Comparison of ENCODE assay signal across 32 mouse cellular contexts in the genomic region with DNA sequence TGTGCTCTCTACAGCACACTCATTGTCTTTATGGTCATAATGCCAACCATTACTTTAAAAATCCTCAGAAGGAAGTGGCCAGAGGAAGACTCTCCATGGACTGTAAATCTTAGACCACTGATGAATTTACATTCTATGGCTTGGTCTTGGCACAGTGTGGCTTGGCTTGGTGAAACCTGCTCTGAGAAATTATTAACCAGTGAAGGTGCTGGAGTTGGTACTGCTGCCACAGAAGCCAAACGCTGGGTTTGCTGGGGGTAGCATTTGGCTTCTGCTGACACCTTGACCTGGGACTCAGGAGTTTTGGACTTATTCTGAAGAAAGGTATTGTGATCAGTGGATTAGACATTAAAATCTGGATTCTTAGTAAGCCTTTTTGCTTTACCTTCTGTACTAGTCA. TPM values are rescaled to one million over a fixed set of nuclear protein-coding genes. Genes with fewer than 3 reads are reported as not detected.
DNase-seq lines count a peak whose midpoint lies in the region; ATAC-seq and TF ChIP-seq lines count a peak whose summit lies in the region.
"Had no signal": no experiment of that assay in that cellular context is flagged by ENCODE, and none has a peak within 500 bp of the region (broad histone marks: within the 10 kb centered on the region; RNA-seq: fewer than 3 reads in every experiment).

No protein-coding gene starts in this region.

- no peak for TF ChIP-seq EP300 in stomach, postnatal 0 days (optimal IDR thresholded peaks at IDR 0.05)

- H3K4me1 ChIP-seq in kidney, embryonic 15.5 days: no peaks in the 10 kb centered on the region
- H3K4me1 ChIP-seq in stomach, postnatal 0 days (replicated peaks; ENCODE audit: control insufficient read depth, insufficient read depth): no peaks in the 10 kb centered on the region
- H3K4me1 ChIP-seq: embryonic facial prominence, embryonic 10.5 days; embryonic facial prominence, embryonic 13.5 days; forebrain, embryonic 12.5 days; forebrain, embryonic 15.5 days; heart, embryonic 12.5 days; heart, embryonic 15.5 days; hindbrain, embryonic 10.5 days; hindbrain, embryonic 13.5 days had no signal

- no peak overlapping the region for H3K4me2 ChIP-seq in kidney, embryonic 15.5 days
- H3K4me2 ChIP-seq in stomach, postnatal 0 days (replicated peaks; ENCODE audit: low read depth): no peak overlapping the region
- H3K4me2 ChIP-seq: embryonic facial prominence, embryonic 13.5 days; forebrain, embryonic 12.5 days; forebrain, embryonic 15.5 days; heart, embryonic 12.5 days; heart, embryonic 15.5 days; hindbrain, embryonic 13.5 days had no signal

- no peaks in the 10 kb centered on the region for H3K36me3 ChIP-seq in kidney, embryonic 15.5 days
- H3K36me3 ChIP-seq in stomach, postnatal 0 days (ENCODE audit: control insufficient read depth, insufficient read depth, low read length): no peaks in the 10 kb centered on the region
- H3K36me3 ChIP-seq: embryonic facial prominence, embryonic 10.5 days; embryonic facial prominence, embryonic 13.5 days; forebrain, embryonic 12.5 days; forebrain, embryonic 15.5 days; G1E; heart, embryonic 12.5 days; heart, embryonic 15.5 days; hindbrain, embryonic 10.5 days; hindbrain, embryonic 13.5 days had no signal

- H3K27ac ChIP-seq in kidney, embryonic 15.5 days: no peak overlapping the region
- H3K27ac ChIP-seq in stomach, postnatal 0 days (replicated peaks): no peak overlapping the region
- H3K27ac ChIP-seq: embryonic facial prominence, embryonic 10.5 days; embryonic facial prominence, embryonic 13.5 days; forebrain, embryonic 12.5 days; forebrain, embryonic 15.5 days; heart, embryonic 15.5 days; hindbrain, embryonic 10.5 days; hindbrain, embryonic 13.5 days had no signal

- peak; percentile 43 for DNase-seq in kidney, adult 18-20 months
- DNase-seq in kidney, adult 9 months: peak; percentile 65
- DNase-seq in kidney, postnatal 10 days: no peak
- DNase-seq in kidney, postnatal 14 days: peak; percentile 16
- DNase-seq in stomach, postnatal 0 days (ENCODE audit: low spot score): no peak
- no peak for DNase-seq in retina, embryonic 14.5 days (ENCODE audit: low spot score)
- DNase-seq: adrenal gland, adult 2 months; adrenal gland, postnatal 14 days; B cell, adult 2 months; cerebellum, adult 11 months; cerebellum, adult 2 months; cerebellum, postnatal 10 days; cerebellum, postnatal 36 days; embryo, embryonic 11 days; gastrocnemius, postnatal 25 days; heart, adult 18-20 months; heart, postnatal 10 days; heart, postnatal 36 days had no signal

- H3K4me3 ChIP-seq in kidney, embryonic 15.5 days (replicated peaks): no peak overlapping the region
- no peak overlapping the region for H3K4me3 ChIP-seq in stomach, postnatal 0 days (ENCODE audit: low read depth, low read length)
- H3K4me3 ChIP-seq: embryonic facial prominence, embryonic 10.5 days; embryonic facial prominence, embryonic 13.5 days; erythroblast, embryonic 14.5 days; forebrain, embryonic 12.5 days; forebrain, embryonic 15.5 days; heart, embryonic 12.5 days; heart, embryonic 15.5 days; hindbrain, embryonic 10.5 days; hindbrain, embryonic 13.5 days had no signal

- no peaks in the 10 kb centered on the region for H3K27me3 ChIP-seq in kidney, embryonic 15.5 days
- no peaks in the 10 kb centered on the region for H3K27me3 ChIP-seq in stomach, postnatal 0 days (ENCODE audit: control insufficient read depth, insufficient read depth, low read length)
- H3K27me3 ChIP-seq: CH12.LX; embryonic facial prominence, embryonic 13.5 days; forebrain, embryonic 12.5 days; forebrain, embryonic 15.5 days; heart, embryonic 12.5 days; heart, embryonic 15.5 days; hindbrain, embryonic 13.5 days had no signal

- ATAC-seq in kidney, embryonic 15.5 days (replicated peaks; ENCODE audit: low FRiP score): no peak
- ATAC-seq in stomach, postnatal 0 days (ENCODE audit: low FRiP score, low TSS enrichment): no peak
- ATAC-seq: forebrain, embryonic 15.5 days had no signal

- TF ChIP-seq CTCF in stomach, postnatal 0 days (IDR thresholded peaks at IDR 0.05; ENCODE audit: low read depth): no peak

- no peaks in the 10 kb centered on the region for H3K9me3 ChIP-seq in kidney, embryonic 15.5 days (replicated peaks)
- H3K9me3 ChIP-seq in stomach, postnatal 0 days (ENCODE audit: control insufficient read depth, low read length): no peaks in the 10 kb centered on the region
- H3K9me3 ChIP-seq: embryonic facial prominence, embryonic 10.5 days; embryonic facial prominence, embryonic 13.5 days; forebrain, embryonic 12.5 days; forebrain, embryonic 15.5 days; G1E; heart, embryonic 12.5 days; heart, embryonic 15.5 days; hindbrain, embryonic 10.5 days; hindbrain, embryonic 13.5 days had no signal

- H3K9ac ChIP-seq in kidney, embryonic 15.5 days: no peak overlapping the region
- no peak overlapping the region for H3K9ac ChIP-seq in stomach, postnatal 0 days (ENCODE audit: low read length)
- H3K9ac ChIP-seq: embryonic facial prominence, embryonic 13.5 days; forebrain, embryonic 12.5 days; forebrain, embryonic 15.5 days; heart, embryonic 12.5 days; heart, embryonic 15.5 days; hindbrain, embryonic 13.5 days had no signal

- WGBS in kidney, embryonic 15.5 days: 55% methylated on average over 1 of the region's 1 CpGs
- WGBS in stomach, postnatal 0 days: 75% methylated on average over 1 of the region's 1 CpGs

RNA-seq across cellular contexts. Expression of a gene that starts 37.2 kb away (rescaled TPM):
- polyA plus RNA-seq in kidney, embryonic 15.5 days (2015; fragmentation: Nextera tagmentation; extraction: Ambion mirVana): 2.4 and 3.7 TPM in 2 replicates
- 22.8 and 24.8 TPM in 2 replicates for polyA plus RNA-seq in stomach, postnatal 0 days (2015; fragmentation: Nextera tagmentation; extraction: Ambion mirVana)
- polyA plus RNA-seq: adrenal gland, adult 2 months; cerebellum, adult 2 months; cortical plate, adult 2 months; embryonic facial prominence, embryonic 10.5 days; erythroblast, embryonic 14.5 days; forebrain, embryonic 12.5 days; forebrain, embryonic 15.5 days; G1E; gonadal fat pad, adult 2 months; heart, embryonic 12.5 days; hindbrain, embryonic 10.5 days; hindbrain, embryonic 13.5 days had no signal

Comparison
In these comparisons a context has a peak if more than half of its experiments do, and no peak if none do; other contexts are left out.
1. DNase-seq: peak in kidney, adult 18-20 months (single experiment), kidney, adult 9 months (single experiment) and kidney, postnatal 14 days (single experiment); none in kidney, postnatal 10 days (single experiment), stomach, postnatal 0 days (single experiment) and retina, embryonic 14.5 days (single experiment).